Mouse (Mus musculus) lung, postnatal 25 days (tissue): Measurements from ENCODE around the gene LTO1.

Source experiments
- DNase-seq: peaks from one replicate; pipeline ENCODE4 v3.0.0; 2022; ENCODE audit warnings: low spot score

The LTO1 gene

DNA sequence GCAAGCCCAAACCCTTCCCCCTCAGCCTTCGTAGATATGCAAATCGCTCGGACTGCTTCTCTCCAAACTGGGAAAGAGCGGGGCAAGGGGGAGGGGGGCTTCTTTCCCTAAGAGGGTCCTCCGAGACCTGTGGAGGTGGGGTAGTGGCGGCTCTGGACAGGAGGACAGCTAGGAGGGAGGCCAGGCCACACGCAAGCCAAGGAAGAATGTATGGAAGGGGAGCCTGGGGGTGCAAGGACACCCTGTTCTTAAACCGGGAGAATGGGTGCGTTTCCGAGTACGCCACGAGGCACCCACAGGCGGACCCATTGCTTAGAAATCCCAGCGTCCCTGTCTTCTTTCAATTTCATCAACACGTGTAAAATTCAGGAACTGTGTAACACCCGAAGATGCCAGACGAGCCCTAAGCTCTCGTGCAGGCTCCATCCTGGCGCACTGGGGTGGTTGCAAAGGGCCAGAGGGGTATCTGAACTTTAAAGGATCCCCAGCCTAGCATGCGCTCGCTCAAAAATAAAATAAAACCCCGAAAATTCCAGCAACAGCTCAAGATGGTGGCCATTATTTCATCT lies 25.2 kb downstream of the LTO1 start:
- no peak for DNase-seq

DNA sequence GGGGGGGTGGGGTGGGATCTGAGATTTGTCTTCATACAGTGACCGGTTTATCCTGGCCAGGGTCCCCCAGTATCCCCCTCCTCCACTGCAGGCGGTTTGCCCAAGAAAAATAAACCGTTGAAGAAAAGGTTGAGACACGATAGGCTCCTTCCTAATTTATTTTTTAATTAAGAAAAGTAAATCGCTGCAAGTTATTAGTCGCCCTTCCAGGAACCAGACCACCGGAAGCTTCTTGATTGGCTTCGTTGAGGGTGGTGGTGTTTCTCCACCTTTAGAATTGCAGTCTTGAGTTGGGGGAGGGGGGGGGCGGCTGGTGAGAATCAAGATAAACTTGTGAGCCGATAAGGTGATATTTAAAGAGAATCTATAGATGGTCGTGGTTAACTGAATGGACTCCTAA lies 25.7 kb downstream of the LTO1 start:
- no peak for DNase-seq

DNA sequence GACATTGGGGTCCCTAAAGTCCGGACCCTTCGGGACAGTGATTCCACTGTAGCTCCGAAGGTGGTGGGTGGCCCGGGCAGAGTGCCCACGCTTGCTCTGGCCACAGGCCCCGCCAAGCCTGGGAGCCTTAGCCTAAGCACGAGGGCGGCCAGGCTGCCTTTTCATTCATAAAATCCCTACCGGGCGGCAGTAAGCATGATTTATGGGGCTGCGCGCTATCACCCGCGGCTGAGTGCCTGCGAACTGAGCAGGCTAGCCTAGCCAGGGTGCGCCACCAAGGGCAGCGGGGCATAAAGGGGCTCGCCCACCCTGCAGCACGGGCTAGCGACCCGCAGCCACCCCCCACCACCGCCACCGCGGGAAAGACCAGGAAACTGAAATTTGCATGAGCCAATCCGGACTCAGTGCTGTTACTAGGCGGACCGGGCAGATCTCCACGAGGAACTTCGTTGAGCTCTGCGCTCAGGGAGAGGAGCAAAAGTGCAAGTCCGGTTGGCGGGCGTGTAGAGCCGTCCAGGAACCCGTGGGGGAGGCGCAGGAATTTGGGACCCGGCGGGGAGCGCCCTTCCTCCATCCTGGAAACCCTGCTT lies 26.4 kb downstream of the LTO1 start:
- DNase-seq = peak; percentile 91

DNA sequence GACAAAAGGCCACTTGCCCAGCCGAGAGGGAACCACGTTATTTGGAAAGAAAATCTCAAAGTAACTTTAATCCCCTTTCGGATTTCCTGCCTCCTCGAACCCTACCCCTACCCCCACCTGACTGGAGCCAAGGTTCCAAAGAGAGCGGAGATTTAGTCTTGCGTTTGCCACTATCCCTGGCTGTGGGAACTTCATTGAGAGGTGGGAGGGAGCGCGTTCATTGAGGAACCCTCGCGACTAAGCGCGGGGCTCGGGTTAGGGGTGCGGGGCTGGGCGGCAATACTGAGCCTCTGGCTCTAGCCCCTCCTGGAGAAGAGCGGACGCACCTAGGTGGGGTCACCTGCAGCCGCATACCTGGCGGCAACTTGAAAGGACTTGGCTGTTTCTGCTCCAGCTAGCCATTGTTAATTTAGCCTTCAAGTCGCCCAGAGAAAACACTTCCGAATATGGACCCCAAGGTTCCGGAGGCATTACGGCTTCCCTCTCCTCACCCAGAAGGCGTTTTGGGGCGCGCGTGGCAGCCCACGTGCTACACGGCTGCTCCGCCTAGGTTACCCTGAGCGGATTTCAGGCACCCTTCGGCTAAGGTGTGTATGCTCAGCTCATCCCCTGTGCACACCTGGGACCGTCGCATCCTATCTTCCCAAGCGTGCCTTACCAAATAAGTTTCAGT lies 27.3 kb downstream of the LTO1 start:
- DNase-seq = no peak

DNA sequence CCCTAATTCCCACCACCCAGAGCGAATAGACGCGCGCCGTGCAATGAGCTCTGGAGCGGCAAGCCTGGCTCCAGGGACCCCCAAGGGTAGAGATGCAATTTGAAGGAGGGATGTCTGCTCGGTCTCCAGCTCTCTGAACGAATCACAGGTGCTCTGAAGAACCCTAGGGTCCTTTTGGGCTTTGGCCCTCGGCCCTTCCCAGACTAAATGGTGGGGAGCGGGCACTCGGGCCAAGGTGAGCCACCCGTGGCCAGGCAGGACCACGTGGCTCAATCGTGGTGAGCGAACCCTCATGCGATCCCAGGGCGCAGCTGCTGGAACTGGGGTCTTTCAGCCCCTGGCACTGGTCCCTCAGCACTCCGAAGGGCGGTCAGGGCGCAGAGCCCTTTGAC lies 27.8 kb downstream of the LTO1 start:
- no peak for DNase-seq

DNA sequence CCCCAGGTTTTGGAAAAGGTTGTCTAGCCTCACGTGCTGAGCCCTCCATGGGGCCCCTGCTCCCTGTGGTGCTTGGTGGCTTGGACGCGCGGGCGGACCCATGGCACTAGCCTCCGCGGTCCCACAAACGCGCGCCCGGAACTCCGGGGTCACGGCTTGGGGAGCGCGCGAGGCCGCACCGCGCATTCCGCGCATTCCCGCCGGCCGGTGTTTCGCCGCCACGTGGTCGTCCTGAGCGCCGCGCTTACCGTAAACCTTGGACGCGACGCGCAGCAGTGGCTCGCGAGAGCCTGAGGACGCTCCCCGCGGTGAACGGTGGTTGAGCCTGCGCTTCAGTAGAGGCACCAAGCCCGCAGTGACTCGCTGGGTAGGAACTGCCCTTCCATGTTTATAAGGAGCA lies 28.4 kb downstream of the LTO1 start:
- DNase-seq = peak; percentile 73

DNA sequence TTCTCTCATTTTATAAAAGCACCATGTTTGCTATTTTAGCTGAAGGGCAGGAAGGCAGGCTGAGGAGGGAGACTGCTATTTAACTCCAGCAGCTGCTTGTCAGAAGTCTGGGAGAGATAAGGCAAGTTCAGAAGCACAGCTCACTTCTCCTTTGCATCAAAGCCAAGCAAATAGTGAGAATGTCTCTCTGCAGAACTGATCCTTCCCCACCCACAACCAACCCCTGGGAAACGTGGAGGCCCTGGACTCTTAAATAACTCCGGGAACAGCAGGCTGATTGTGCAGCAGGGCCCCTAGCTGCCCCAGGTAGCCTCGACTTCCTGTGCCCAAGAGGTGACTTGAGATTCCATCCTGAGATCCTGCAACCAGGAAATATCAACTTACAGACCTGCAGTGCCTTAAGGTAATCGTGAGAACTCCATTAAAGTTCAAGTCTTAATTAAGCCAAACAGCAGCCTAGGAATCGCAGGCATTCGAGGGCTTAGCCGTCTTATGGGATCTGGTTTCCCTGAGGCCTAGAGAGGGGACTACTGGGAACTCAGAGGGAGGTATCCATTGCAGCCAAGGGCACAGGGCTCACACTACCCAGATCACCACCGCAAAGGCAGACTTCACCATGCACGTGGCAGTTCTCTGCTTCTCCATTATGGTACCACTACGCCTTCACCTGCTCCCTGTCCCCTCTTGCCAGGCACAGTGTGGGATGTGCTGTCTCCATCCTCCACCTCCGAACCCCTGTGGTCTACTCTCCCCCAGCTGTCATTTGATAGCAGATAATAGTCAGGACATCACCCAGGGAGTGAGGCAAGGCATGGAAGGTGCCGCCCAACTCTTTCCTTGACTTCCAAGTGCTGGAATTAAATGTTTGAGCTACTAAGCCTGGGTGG lies 43.9 kb downstream of the LTO1 start:
- DNase-seq = no peak

DNA sequence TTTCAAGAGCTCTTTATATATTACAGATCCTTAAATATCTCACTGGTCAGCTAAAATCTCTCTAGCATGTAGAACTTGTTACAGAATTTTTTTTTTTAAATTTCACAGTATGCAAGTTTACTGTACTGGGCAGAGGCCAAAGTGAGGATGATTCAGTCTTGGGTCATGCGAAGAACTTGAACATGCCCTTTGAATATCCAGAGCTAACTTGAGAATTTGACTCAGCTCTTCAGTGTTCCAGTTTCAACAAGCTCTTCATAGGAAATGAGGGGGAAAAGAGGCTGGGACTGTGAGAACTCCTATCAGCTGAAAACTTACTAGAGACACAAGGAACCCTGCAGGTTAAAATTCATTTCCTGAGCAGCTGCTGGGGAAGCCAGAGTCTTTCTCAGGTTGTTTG lies 49.0 kb downstream of the LTO1 start:
- no peak for DNase-seq

DNA sequence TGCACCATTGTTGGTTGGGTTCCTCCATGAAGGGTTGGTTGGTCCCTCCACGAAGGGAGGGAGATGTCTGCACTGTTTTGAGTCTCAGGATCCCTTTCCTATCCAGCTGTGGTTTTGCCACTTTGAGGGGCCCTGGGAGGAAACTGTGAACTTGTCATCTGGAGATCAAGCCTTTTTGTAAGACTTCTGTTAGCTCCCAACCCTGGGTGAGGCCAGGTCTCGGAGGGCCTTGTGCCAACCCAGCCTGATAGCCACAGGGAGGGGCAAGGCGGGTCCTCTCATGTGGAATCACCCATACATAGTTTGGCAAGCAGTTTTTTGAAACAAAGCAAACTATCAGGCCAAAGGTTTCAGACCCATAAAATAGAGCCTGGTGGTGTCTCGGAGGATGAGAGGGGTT lies 49.4 kb downstream of the LTO1 start:
- DNase-seq = no peak

DNA sequence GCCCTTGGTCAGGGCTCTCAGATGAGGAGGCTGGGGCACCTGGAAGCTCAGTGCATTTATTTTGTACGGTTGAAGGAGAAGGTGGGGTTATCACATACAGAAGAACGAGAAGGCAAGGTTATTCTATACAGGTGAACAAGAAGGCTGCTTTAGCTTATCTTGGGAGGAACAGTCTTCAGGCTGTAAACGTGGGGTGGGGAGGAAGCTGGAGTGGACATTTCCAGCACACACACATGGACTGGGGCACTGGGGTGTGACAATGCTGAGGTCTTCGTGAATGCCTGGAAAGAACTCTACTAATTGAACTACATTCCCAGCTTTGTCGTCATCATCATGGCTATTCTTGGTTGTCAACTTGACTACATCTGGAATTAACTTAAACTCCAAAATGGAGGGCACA lies 51.0 kb downstream of the LTO1 start:
- DNase-seq = no peak

DNA sequence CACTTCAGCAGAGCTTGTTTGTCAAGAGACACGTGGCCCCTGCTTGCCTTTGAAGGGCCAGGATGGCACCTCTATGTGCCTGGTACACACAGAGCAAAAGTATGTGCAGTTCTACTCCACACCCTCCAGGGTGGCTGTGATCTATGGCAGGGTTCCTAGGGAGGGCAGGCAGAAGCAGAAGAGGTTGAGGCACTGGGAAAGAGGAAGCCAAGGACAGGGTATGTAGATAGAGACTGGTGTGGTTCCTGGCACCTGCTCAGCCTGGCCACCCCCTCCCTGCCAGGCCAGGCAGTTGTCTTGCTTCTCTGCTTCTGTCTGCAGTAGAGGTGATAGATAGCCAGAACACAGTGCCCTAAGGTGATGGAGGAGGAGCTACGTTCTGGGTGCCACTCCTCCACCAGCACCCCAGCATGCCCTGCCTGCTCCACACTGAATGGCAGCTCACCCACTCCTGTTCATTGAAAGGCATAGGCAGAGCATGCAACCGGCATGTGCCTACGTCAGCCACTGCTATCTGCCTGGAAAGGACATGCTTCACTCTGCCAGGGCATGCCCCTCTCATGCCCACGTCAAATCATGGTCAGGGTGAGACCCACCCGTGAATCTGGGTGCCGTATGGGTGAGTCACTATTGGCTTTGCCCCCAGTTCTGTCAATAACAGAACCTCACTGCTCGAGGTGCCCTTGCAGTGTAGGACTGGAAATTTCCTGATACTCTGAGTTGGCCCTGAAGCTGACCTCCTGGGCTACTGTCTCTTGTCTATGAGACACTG lies 56.3 kb downstream of the LTO1 start:
- DNase-seq = no peak

DNA sequence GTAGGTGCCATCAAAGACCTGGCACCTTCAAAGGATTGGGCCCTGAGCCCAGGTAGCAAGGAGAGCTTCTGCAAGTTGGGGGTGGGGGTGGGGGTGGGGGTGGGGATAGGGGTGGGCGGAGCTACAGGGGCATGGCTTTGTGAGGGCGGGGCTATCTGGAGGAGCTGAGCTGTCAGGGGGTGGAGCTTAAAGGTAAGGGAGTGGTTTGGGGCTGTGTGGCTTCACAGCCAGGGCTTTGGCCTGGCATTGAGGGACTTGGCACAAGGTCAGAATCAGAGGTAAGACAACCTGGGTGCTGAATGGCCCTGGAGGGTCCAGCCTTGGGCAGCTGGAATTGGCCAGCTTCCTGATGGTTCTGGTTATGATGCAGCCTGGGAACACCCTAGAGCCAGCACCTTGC lies 56.9 kb downstream of the LTO1 start:
- no peak for DNase-seq

DNA sequence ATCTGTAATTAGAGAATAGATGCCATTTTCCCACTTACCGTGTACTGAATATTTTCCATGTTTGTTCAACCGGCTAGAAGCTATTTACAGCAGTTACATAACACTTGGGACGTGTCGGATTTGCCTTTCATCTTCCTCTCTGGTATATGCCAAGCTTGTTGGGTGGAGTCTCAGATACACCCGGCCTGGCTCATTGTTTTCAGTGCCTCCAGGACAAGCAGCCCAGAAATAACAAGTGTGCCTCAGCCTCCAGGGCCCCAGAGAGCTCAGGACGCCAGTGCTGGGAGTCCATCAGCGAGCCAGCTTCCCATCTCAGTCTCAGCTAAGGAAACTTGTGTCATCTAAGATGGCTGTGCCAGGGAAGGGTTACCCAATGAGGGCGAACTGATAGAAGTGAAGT lies 58.6 kb downstream of the LTO1 start:
- DNase-seq = peak; percentile 77

DNA sequence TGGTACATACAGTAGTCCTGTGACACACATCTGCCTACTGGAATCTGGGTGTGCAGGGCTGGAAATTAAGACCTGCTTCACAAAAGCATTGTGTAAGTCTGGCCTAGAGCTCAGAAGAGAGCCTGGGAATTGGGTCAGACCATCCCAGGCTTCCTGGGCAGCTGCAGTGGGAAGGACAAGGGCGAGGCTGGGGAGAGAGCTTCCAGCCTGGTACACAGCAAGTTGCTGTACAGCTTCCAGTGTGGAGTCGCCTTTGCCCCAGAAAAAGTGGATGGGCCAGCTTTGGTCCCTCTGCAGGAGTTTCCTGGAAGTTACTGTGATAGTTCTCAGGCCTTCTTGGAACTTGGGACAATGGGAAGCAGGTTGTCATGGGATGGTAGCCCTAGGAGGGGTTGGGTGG lies 62.2 kb downstream of the LTO1 start:
- no peak for DNase-seq

DNA sequence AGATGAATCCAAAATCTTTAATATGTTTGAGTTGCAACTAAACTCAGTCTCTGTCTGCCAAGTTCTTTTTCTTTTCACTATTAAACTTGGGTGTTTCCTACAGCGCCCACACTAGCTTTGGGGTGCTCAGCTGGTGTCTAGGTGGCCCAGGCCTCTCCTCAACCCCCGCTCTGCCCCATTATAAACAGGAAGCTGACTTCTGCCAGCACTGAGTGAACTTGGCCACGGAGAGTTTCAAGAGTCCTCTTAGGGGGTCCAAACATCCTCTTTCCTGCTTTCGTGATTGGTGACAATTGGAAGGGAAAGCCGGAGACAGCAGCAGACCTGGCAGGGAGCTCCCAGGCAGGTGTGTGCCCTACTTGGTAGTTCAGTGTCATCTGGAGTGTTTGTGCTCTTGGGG lies 64.9 kb downstream of the LTO1 start:
- peak; percentile 68 for DNase-seq
